Mouse (Mus musculus) frontal cortex, adult 2 months (tissue): ENCODE results near the gene Ripk1. TPM values are rescaled to one million over a fixed set of nuclear protein-coding genes. Genes with fewer than 3 reads are reported as not detected.

Experiments
- DNase-seq, 2 experiments: peaks; one replicate each; pipeline ENCODE4 v3.0.0; 2022; ENCODE audit warnings: low spot score in 1 of 2; ENCODE audit errors: extremely low spot score in 1 of 2
- polyA plus RNA-seq: library from polyadenylated mRNA; depleted of rRNA; stranded (reverse); fragments of >200 nt; gene quantifications from 2 replicates; pipeline ENCODE4 v1.2.3, GENCODE M21; 2012

Gene Ripk1
- polyA plus RNA-seq, 1 experiment = 4.5 TPM

- peak; percentile 87 to 94 for DNase-seq
Measured at GRCm38 (mm10) chr13:34037172-34038055, 35.3 kb downstream of the Ripk1 start, which contains the start of gene Bphl. Gene Bphl, plus strand, starts transcription at chr13:34037597.

DNA sequence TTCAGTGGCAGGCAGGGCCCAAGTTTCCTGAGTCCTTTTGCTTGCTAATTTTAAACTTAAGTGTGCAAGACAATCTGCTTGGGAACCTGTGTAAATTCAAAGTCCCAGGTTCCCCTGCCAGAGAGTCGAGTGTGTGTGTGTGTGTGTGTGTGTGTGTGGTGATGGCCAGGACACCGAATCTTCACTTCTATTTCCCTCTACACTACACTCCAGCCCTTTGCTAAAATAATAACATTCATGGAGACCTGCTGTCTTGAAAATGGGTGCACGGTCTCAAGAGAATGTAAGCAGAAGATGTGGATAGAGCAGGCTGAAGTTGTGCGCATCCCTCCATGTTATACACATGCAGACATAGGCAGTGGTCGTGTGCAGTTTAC, 35.9 kb downstream of the Ripk1 start:
- DNase-seq = no peak

GRCm38 (mm10) chr13:34038901-34039341, 36.8 kb downstream of the Ripk1 start:
- no peak for DNase-seq

- DNase-seq = no peak
Measured at GRCm38 (mm10) chr13:34040091-34040490, 37.9 kb downstream of the Ripk1 start.

- DNase-seq = no peak
Measured at GRCm38 (mm10) chr13:34043716-34044393, 41.7 kb downstream of the Ripk1 start.

DNA sequence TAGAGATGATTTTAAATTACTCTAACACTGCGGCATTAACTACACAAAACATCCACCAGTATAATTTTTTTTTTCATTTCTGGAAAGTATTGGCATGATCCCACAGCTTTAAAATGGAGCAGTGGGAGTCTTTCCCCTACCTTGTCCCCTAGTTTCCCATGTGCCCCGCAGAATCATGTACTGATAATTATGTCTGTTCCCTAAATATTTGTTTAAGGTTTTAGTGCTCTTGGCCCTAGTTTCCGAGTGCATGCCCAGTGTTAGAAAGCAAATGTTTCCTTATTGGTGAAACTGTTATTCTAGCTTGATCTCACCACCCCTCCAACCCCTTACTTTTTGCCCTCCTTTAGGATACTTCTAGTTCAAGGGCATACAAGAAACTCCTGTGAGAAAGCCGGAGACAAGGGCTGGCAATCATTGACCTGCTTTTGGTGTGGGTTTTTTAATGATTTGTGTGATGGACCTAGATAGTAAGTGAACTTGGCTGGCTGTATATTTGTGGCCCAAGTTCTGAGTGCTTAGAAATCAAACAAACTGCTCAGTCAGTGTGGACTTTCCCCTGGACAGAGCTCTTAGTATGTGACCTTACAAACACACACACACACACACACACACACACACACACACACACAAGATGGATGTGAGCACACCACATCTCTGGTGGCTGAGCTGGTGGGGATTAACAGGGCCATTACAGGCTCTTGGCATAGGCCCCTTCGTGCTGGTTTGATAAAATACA, 43.5 kb downstream of the Ripk1 start:
- no peak for DNase-seq

DNA sequence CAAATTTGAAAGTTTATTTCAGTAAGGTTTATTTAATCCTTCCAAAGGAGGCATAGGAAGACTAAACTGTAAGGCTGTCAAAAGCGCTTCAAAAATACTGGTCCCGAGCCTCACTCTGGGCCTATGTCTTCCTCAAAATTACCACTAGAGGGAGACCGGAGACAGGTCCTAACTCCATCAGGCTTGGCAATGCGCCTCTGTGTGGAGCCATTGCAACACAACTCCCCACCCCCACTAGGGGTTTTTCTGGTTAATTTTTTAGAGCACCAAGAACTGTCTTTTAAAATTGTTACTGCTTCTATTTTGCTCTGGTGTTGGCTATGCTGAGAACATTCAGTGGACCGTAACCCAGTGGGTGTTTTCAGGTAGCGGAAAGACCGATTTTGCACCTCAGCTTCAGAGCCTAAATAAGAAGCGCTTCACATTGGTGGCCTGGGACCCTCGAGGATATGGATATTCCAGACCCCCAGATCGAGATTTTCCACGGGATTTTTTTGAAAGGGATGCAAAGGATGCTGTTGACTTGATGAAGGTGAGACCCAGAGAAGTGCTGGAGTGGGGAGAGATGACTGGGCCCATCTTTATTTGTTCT, 44.4 kb downstream of the Ripk1 start:
- peak; percentile 65 to 93 for DNase-seq

DNA sequence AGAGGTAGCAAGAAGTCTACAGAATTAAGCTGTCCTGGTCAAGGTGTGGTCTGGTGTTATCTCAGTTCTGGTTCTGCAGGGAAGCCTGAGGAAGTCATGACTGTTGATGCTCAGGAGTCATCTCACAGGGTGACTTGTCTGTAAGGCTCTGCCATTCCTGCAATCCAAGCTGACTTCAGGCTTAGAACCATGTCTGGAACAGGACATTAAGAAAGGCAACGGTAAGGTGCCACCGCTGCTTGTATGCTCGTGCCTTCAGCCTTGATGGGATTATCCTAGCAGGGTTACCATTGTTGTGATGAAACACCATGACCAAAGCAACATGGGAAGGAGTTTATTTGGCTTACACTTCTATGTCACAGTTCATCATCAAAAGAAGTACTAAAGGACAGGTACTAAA, 45.4 kb downstream of the Ripk1 start:
- DNase-seq = no peak

- DNase-seq = peak; percentile 72 to 86
Measured at GRCm38 (mm10) chr13:34050479-34050878, 48.3 kb downstream of the Ripk1 start.

- no peak for DNase-seq
Measured at GRCm38 (mm10) chr13:34051692-34052091, 49.5 kb downstream of the Ripk1 start.

- no peak for DNase-seq
Measured at GRCm38 (mm10) chr13:34053673-34054282, 51.6 kb downstream of the Ripk1 start.

- DNase-seq = no peak
Measured at GRCm38 (mm10) chr13:34054391-34054790, 52.2 kb downstream of the Ripk1 start.

DNA sequence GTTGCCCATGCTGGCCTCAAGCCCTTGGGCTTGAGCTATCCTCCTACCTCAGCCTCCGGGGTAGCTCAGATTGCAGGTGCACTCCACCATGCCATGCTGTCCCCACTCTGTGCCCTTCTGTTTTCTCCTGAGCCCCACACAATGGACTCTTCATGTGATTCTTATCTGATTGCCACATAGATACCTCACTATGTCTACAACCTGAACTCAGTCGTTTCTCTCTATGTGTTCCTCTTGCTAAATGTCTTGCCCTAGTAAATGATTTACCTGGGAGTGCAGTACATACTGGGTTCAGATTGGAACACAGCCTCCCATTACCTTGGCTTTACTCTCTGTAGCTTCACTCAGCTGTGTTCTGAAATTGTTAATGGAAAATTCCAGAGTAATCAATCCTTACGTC, 52.8 kb downstream of the Ripk1 start:
- DNase-seq = no peak

DNA sequence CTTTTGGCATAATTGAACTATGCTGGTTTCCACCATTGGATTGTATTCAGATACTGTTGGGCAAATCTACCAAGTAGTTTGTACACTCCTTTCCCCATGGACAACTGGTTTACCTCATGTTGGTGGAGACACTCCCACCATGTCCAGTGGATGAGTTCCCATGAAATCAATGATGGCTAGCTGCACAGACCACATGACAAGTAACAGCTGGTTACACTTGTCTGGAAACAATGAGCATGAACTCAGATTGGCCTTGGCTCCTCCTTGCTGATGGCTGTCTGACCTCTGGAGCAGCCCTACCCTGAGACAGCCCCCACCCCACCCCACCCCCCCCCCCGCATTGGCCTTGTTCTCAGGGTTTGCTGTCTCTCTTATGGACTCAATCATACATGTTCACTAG, 55.1 kb downstream of the Ripk1 start:
- DNase-seq = no peak

DNA sequence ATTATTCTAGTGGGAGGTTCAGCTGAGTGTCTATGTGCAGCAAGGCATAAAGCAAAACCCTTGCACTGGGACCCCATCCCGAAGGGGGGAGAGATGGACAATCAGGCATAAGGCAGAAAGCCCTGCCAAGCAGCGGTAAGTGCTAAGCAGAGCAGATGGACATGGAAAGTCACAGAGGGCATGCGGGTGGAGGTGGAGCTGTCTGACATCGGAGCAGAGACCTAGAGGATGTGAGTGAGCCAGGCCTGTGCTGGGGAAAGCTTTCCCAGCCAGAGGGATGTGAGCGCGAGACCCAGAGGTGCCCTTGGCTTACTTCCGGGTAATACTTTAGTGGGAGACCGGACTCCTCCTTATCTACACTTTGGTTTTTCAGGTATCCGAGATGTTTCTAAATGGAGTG, 57.9 kb downstream of the Ripk1 start:
- no peak for DNase-seq

DNA sequence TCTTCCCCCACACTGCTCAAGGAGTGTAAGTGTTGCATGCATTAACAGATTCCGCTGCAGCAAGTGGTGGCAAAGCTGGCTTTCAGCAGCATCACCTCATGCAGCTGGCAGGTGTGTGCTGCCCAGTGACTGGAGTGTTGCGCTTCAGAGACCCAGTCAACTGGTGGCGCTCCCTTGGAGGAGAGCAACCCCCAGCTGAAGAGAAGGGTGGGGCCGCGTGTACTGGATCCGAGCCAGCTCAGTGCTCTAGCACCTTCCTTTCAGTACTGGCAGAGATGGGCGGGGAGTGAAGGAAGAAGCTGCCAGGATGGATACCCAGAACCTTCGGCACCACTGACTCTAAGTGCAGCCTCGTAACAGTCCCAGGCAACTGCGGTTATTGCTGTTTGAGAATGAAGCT, 60.3 kb downstream of the Ripk1 start:
- DNase-seq = no peak

DNA sequence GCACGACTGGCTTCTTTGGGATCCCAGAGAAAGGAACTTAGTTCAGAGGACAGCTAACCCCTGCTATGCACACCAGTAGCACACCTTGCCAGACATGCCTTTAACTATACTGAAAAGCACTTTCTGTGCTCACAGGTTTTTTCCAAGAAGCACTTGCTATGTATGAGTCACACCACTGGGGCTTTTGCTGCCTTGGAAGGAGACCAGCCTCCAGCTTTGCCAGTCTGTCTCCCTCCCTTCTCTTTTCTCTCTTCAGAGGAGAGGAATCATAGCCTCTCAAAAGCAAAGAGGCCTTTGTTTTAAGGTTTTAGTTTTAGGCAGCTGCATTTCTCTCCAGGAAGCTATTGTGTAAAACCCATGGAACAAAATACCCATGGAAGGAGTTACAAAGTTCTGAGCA, 64.2 kb downstream of the Ripk1 start:
- peak; percentile 46 to 82 for DNase-seq

DNA sequence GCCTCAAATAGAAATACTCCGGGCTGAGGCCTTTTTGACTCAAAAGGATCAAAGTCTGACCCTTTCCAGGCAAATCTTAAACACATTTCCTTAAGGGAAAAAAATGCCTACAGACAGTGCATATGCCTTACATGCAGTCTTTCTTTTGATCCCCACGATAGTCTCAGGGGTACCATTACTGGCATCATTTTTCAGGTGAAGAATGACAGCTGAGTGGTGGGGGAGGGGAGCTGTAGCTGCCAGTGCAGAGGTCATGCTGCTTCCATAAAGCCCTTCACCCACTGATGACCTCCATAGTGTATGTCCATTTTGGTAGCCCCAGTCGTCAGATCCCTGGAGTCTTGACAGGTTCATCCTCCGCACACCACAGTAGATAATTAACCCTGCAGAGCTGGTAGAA, 68.1 kb downstream of the Ripk1 start:
- DNase-seq = no peak

DNA sequence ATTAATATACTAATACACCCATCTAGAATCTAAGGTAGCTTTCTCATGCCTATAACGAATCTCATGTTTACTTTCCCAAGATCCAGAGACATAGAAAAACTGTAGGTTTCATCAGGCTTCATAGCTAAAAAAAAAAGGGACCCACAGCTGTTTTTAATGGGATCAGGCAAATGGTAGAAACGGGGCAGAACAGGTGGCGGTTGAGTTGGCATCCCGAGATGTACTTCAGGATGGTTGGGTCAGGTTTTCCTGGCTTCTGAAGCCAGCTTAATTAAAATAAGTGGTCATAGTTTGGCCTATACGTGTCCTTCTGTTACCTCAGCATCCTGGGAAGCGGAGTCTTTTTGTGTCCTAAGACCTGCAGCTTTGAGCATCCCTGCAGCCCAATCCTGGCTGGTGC, 69.7 kb downstream of the Ripk1 start:
- no peak for DNase-seq

DNA sequence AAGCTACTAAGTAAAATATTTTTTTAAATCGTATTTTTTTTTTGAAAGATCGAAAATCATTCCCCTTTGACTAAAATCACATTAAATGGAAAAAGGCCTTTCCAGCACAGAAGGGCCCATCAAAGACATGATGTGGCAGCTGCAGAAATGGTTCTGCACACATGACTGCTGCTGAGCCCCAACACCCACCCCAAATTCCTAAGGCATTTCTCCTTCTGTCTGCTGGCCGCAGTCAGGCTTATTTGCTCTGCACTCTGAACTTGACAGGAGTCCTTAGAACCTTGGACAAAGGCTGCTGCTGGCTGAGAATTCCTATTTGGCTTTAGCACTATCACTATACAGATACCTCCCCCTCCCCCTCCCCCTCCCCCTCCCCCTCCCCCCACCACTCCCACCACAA, 70.7 kb downstream of the Ripk1 start:
- no peak for DNase-seq
